Mouse (Mus musculus) ES-Bruce4 (cell line): ENCODE measurements around the gene Cdc25b. TPM values are rescaled to one million over a fixed set of nuclear protein-coding genes. Genes with fewer than 3 reads are reported as not detected.
"Not testable (repeated sequence)": the region's sequence is repeated elsewhere in the genome, so short reads cannot be mapped to it uniquely, and the experiment has no call there.

Source experiments
- H3K27ac ChIP-seq: 2 replicates; pipeline ENCODE4 v1.5.1; 2012; ENCODE audit warnings: low read length, inconsistent platforms; ENCODE audit not compliant: insufficient read depth
- H3K27me3 ChIP-seq: 2 replicates; pipeline ENCODE4 v1.6.1; 2012; ENCODE audit warnings: mild to moderate bottlenecking, low read length, inconsistent platforms; ENCODE audit not compliant: control insufficient read depth, poor library complexity, insufficient read depth, severe bottlenecking
- H3K36me3 ChIP-seq: 2 replicates; pipeline ENCODE4 v1.6.1; 2012; ENCODE audit warnings: inconsistent platforms, mild to moderate bottlenecking, low read length, moderate library complexity; ENCODE audit not compliant: control insufficient read depth, poor library complexity, insufficient read depth, severe bottlenecking
- H3K4me1 ChIP-seq: one replicate; pipeline ENCODE4 v1.8.1; 2011; ENCODE audit warnings: low read length; ENCODE audit not compliant: control insufficient read depth, insufficient read depth
- H3K4me3 ChIP-seq: 2 replicates; pipeline ENCODE4 v1.5.1; 2011; ENCODE audit warnings: low read depth, mild to moderate bottlenecking, low read length
- H3K9ac ChIP-seq: 2 replicates; pipeline ENCODE4 v1.6.1; 2012; ENCODE audit warnings: low read depth, mild to moderate bottlenecking, inconsistent platforms; ENCODE audit not compliant: poor library complexity, severe bottlenecking
- H3K9me3 ChIP-seq: replicated peaks from 2 replicates; pipeline ENCODE4 v1.6.1; 2012; ENCODE audit warnings: mild to moderate bottlenecking, low read length, inconsistent platforms; ENCODE audit not compliant: control insufficient read depth, poor library complexity, insufficient read depth, severe bottlenecking
- CTCF ChIP-seq: IDR thresholded peaks from one replicate; pipeline ENCODE4 v1.8.1; 2011; ENCODE audit warnings: low read depth, low read length
- EP300 ChIP-seq: IDR thresholded peaks from 2 replicates; pipeline ENCODE4 v1.6.1; 2011; ENCODE audit warnings: low read depth, low read length; ENCODE audit not compliant: insufficient read depth
- POLR2A ChIP-seq: IDR thresholded peaks from one replicate; pipeline ENCODE4 v1.8.1; 2011; ENCODE audit warnings: low read length; ENCODE audit not compliant: insufficient read depth
- polyA plus RNA-seq: library from polyadenylated mRNA; stranded (reverse); fragments of >200 nt; gene quantifications from 2 replicates; pipeline ENCODE4 v1.2.4, GENCODE M21; 2011; ENCODE audit warnings: low read depth; ENCODE audit not compliant: missing spikeins, insufficient read depth, insufficient read length

Gene Cdc25b
- polyA plus RNA-seq, 1 experiment, result 28.8 TPM

DNA sequence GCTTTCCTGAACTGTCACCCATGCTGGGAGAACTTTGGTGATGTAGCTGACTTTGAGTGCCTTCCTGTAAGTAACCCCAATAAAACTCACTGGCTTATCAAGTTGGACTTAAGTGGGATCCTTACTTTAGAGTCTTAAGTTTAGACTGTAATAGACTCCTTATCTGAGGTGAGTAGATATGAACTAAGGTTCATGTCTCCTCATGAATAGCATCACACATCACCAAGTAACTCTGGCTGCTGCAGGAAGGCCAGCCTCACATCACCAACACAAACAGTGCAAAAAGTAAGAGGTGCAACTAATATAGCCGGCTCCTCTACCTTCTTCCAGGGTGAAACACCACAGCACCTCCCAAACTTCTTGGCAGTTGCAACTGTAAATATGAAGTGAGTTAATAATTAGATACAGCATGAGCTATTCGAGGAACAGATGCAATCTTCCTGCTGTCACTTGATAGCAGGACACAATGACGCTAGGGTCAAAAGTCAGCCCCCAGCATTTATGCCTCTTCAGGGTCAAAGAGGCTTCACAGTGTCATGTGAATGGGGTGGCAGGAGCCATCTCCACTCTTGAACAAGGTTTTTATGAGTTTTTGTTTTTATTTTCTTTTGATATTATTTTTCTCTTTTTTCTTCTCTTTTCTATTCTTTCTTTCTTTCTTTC is 35.2 kb downstream of the Cdc25b start:
- Histone ChIP-seq H3K9ac (no peak overlapping the region), H3K27ac (no peak overlapping the region), H3K9me3 (no peaks in the 10 kb centered on the region), H3K4me1 (no peaks in the 10 kb centered on the region), H3K27me3 (no peaks in the 10 kb centered on the region), H3K36me3 (no peaks in the 10 kb centered on the region), H3K4me3 (no peak overlapping the region)
- TF ChIP-seq POLR2A (no peak), CTCF (no peak), EP300 (no peak)

DNA sequence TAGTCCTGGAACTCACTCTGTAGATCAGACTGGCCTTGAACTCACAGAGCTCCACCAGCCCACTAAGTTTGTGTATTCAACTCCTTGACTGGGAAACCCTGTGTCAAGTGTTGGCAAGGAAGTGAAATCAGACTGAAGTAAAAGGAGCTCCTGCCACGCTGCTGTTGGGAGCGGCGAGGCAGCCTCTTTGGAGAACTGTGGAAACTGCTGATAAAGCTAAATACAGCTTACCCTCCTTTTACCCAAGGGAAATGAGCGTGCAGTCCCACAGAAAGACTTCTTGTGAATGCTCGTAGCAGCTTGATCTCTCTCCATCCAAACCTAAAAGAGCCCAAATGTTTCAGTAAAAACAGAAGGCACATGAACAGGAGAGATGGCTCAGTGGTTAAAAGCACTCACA is 35.8 kb downstream of the Cdc25b start:
- Histone ChIP-seq H3K27ac (no peak overlapping the region), H3K36me3 (no peaks in the 10 kb centered on the region), H3K27me3 (no peaks in the 10 kb centered on the region), H3K4me1 (no peaks in the 10 kb centered on the region), H3K9ac (no peak overlapping the region), H3K9me3 (no peaks in the 10 kb centered on the region), H3K4me3 (no peak overlapping the region)
- TF ChIP-seq POLR2A (no peak), EP300 (no peak), CTCF (no peak)

DNA sequence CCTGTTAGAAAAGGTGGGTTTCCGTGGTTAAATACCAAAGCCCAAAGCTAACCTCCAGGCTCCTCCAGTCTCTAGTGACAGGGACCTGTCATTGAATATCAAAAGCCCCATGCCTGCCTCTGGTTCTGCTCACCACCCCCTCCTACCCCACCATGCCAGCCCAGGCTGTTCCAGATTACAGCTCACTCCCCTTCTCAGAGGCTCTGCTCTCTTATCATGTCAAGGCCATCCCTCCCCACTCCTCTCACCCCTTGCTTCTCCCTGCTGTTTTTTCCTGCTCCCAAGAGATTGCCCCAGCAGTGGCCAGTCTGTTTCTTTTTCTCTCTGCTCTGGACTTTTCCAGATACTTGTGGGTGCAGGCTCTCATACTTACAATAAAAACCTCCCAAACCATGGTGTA is 36.8 kb downstream of the Cdc25b start:
- Histone ChIP-seq H3K36me3 (no peaks in the 10 kb centered on the region), H3K27me3 (no peaks in the 10 kb centered on the region), H3K4me1 (no peaks in the 10 kb centered on the region), H3K4me3 (no peak overlapping the region), H3K9me3 (no peaks in the 10 kb centered on the region), H3K27ac (no peak overlapping the region), H3K9ac (no peak overlapping the region)
- no peak for TF ChIP-seq EP300
- no peak for TF ChIP-seq POLR2A
- TF ChIP-seq CTCF, result no peak

DNA sequence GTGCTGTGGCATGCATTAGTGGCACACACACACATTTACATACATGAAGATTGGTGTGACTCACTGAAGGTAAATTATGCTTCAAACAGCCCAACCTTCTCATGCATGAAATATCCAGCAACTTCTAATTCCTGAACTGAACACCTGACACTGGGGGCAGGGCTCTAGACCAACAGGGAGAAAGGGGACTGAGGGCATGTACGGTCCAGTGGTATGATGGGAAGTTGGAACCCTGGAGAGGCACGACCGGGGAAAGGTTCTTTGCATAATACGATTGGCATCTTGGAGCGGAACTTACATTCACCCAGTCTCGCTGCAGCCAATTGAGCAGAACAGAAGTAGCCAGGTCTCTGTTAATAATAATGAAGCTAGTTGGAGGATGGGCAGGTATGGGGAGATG is 38.4 kb downstream of the Cdc25b start:
- no peaks in the 10 kb centered on the region for H3K9me3 ChIP-seq
- TF ChIP-seq POLR2A (no peak), CTCF (no peak), EP300 (no peak)
- H3K27me3 ChIP-seq, result no peaks in the 10 kb centered on the region

DNA sequence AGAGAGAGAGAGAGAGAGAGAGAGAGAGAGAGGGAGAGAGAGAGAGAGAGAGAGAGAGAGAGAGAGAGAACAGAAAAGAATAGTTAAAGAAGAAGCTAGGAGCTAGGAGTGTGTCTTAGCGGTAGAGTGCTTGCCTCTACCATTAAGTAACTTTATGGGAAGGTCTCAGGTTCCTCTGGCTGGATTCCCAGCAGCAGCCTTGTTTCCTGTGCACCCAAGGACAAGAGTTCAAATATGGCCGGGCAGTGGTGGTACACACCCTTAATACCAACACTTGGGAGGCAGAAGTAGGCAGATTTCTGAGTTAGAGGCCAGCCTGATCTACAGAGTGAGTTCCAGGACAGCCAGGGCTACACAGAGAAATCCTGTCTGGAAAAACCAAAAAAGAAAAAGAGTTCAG is 39.9 kb downstream of the Cdc25b start:
- H3K9me3 ChIP-seq, H3K27me3 ChIP-seq, H3K4me1 ChIP-seq, H3K9ac ChIP-seq, H3K4me3 ChIP-seq, H3K27ac ChIP-seq, H3K36me3 ChIP-seq: not testable (repeated sequence)

More for the DNA sequence above, 38.4 kb downstream of the Cdc25b start:
- Histone ChIP-seq H3K36me3 (no peaks in the 10 kb centered on the region), H3K4me1 (no peaks in the 10 kb centered on the region), H3K4me3 (no peak overlapping the region), H3K9ac (no peak overlapping the region), H3K27ac (no peak overlapping the region)

DNA sequence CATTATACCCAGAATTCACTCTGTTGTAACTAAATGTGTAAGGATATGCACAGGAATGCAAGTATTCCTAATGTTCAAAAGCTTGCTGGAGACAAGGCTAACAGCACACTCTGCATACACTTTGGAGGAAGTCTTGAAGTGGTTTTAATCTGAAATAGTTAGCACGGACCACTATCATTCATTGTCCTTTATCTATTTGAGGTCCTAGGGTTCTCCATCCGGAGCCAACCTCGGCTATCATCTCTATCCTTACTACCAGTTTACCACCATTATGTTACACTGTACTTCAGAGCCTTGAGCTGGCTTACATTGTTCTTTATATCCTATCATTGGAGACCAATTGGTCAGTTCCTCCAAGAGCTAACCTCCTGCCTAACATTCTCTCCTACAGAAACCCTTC is 40.5 kb downstream of the Cdc25b start:
- no peaks in the 10 kb centered on the region for H3K4me1 ChIP-seq
- TF ChIP-seq EP300 (no peak), CTCF (no peak), POLR2A (no peak)

More for the DNA sequence above, 40.5 kb downstream of the Cdc25b start:
- Histone ChIP-seq H3K4me3 (no peak overlapping the region), H3K27me3 (no peaks in the 10 kb centered on the region), H3K36me3 (no peaks in the 10 kb centered on the region), H3K9ac (no peak overlapping the region), H3K27ac (no peak overlapping the region), H3K9me3 (no peaks in the 10 kb centered on the region)
